Mouse (Mus musculus) gastrocnemius, adult 18-20 months (tissue): ENCODE data around the gene Atpif1. TPM values are rescaled to one million over a fixed set of nuclear protein-coding genes. Genes with fewer than 3 reads are reported as not detected.
"Not testable (repeated sequence)": the region's sequence is repeated elsewhere in the genome, so short reads cannot be mapped to it uniquely, and the experiment has no call there.

Experiments used
- DNase-seq: peaks from one replicate; pipeline ENCODE4 v3.0.0; 2021; ENCODE audit warnings: low spot score
- total RNA-seq, 2 experiments: library from RNA; stranded (reverse); gene quantifications; 2 replicates each; pipeline ENCODE4 v1.2.3; 2021

The Atpif1 gene
- total RNA-seq, 2 experiments from 2014 or later: 55.5 to 59.0 TPM

DNA sequence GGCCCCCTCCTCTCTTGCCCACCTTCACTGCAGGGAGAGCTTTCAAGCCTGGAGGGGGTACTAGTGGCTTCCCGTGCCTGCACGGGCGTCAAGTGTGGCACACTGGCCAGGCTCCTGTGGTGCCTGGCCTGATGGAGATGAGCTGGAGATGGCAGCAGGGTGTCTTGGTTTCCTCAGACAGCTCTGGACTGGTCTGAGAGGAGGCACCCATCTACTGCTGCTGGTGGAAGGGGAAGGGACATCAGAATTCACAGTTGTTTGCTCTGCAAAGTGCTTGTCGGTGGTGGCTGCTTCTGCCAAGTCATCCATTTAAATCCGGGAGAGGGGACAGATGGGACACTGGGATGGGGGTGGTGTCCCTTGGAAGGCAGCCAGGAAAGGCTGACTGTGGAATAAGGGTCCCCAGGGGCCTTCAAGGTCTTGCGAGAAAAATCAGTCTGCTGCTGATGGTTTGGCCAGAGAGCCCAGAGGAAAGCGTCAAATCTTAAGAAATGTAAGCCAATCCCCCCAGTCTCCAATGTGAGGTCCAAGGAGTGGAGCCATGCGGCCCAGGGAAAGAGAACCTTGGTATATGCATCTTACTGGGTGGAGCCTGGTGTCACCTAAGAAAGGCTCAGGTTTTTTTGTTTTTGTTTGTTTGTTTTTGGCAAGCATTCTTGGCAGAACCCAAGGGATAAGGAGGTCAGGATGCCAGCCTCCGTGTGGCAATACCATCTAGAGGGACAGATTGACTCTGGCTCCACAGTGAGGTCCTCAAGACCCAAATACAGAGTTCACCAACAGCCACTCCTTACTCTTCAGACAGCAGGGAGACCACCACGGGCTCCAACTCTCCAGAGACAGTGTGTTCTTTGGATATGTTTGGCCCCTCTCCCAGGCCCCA is 41.0 kb downstream of the Atpif1 start:
- peak; percentile 31 for DNase-seq

DNA sequence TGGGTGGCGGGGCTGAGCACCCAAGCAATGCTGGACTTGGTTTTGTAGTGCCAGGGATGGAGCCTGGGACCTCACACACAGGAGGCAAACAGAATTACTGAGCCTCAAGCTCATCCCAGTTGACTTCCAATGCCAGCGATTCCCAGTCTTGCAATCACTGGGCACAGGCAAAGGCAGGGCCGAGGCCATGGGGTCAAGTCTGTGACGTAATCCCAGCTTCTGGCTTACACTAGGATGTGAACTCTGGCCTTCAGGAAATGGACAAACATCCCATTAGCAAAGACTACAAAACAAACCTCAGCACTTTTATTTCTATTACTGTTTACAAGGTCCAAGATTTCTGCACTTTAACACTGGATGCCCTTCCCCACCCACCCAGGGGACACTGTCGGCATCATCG is 41.7 kb downstream of the Atpif1 start:
- no peak for DNase-seq

DNA sequence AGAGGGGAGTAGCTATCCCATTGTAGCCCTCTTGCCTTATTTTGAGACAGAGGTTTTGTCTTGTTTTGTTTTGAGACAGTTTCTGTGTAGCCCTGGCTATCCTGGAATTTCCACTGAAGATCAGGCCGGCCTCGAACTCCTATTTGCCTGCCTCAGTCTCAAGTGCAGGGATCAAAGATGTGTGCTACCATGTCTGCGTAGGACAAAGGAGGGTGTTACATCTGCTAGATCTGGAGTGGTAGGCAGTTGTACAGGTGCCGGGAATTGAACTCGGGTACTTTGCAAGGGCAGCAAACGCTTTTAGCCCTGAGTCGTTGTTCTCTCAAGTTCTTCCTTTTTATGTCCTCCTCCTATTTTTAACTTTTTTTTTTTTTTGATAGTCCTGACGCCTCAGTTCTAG is 42.4 kb downstream of the Atpif1 start:
- no peak for DNase-seq

DNA sequence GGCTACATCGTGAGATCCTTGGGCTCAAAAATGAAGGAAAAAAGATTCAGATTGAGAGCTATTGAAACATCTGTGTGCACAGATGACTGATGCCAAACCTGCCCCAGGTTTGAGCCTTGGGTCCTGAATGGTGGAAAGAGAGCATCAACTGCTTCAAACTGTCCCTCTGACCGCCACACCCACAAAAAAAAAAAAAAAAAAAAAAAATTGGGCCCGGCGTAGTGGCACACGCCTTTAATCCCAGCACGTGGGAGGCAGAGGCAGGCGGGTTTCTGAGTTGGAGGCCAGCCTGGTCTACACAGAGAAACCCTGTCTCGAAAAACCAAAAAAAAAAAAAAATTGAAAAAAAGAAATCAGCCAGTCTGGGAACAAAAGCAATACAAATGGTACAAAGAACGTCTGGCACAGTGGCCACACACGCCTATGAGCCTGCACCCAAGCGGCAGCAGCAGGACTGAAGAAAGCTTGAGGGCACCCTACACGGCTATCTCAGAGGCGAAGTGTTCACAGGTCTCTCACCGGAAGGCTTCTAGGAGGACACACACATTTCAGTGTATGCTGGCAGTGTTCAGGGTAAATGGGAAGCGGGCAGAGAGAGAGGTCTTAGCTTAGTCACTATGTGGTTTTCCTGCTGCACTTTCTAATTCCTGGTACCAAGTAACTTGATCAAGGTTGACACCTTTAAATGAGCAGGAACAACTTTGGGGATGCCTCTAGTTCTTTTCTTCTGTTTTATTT is 43.0 kb downstream of the Atpif1 start:
- no peak for DNase-seq

DNA sequence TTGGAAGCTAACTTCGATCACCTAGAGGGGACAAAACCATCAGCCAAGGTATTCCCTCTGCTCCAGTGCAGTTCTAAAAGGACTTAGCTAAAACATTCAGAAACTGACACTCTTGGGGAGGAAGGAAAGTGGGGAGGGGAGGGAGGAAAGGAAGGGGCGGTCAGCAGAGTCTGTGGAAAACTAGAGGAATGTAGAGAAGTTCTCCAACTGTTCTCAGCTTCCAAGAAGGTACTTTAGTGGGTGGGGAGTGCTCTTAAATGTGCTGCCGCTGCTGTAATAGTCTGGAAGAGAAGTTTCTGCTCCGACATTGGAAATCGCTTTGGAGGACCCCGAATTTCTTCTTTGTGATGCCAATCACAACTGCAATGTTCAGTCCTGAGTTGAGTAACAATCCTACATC is 44.5 kb downstream of the Atpif1 start:
- no peak for DNase-seq

- no peak for DNase-seq
Observed at GRCm38 (mm10) chr4:132488521-132488920, 44.9 kb downstream of the Atpif1 start.

DNA sequence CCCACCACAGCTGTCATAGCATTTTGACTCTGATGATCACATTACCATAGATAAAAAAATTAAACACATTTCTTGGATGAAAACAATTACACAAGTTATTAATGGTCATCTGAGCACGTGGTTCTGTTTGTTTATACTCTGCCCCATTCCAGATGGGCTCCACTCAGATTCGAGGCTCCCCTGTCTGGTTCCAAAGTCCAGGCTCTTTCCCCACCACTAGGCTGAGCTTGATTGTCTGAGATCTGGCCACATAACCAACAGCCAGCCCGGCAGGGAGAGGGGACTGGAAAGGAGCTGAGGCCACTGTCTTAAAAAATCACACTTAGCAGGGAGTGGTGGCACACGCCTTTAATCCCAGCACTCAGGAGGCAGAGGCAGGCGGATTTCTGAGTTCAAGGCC is 48.6 kb downstream of the Atpif1 start:
- no peak for DNase-seq

- no peak for DNase-seq
Observed at GRCm38 (mm10) chr4:132484231-132484630, 49.2 kb downstream of the Atpif1 start.

- DNase-seq: no peak
Observed at GRCm38 (mm10) chr4:132482956-132483608, 50.4 kb downstream of the Atpif1 start.

DNA sequence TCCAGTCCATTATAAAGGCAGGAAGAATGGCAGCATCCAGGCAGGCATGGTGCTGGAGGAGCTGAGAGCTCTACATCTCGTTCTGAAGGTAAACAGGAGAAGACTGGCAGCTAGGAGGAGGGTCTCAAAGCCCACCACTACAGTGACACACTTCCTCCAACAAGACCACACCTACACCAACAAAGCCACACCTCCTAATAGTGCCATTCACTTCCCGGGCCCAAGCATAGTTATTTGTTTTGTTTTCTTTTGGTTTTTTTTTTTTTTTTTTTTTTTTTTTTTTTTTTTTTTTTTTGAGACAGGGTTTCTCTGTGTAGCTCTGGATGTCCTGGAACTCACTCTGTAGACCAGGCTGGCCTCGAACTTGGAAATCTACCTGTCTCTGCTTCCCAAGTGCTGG is 51.4 kb downstream of the Atpif1 start:
- DNase-seq: not testable (repeated sequence)

Other genes with a start within 250 kb of the Atpif1 start
- gene Rab42, start 230.3 kb downstream of the Atpif1 start, total RNA-seq: under 1 TPM in 1 of 2 experiments, not detected in 1; 0.31 TPM
- 10 to 100 TPM in 1 of 2 experiments, 1 to 10 TPM in 1; 9.9 to 11.4 TPM for gene Trnau1ap, start 204.1 kb downstream of the Atpif1 start, total RNA-seq
- 1 to 10 TPM; 5.6 to 7.7 TPM for gene Rcc1, start 180.1 kb downstream of the Atpif1 start, total RNA-seq
- 10 to 100 TPM; 12.8 to 13.7 TPM for gene Phactr4, start 111.2 kb downstream of the Atpif1 start, total RNA-seq
- 1 to 10 TPM; 2.6 TPM for gene Med18, start 69.7 kb downstream of the Atpif1 start, total RNA-seq
- gene Sesn2, start 23.2 kb downstream of the Atpif1 start, total RNA-seq: 1 to 10 TPM; 2.1 to 2.5 TPM
- gene Dnajc8, start 1.9 kb upstream of the Atpif1 start, total RNA-seq: 10 to 100 TPM; 53.7 to 63.2 TPM
- gene Ptafr, start 30.4 kb upstream of the Atpif1 start, total RNA-seq: 1 to 10 TPM in 1 of 2 experiments, under 1 TPM in 1; 0.39 to 1.1 TPM
- 10 to 100 TPM; 11.7 to 13.4 TPM for gene Eya3, start 105.3 kb upstream of the Atpif1 start, total RNA-seq
- gene Xkr8, start 198.9 kb upstream of the Atpif1 start, total RNA-seq: 1 to 10 TPM in 1 of 2 experiments, under 1 TPM in 1; 0.95 to 1.3 TPM
- 1 to 10 TPM in 1 of 2 experiments, under 1 TPM in 1; 0.48 to 1.2 TPM for gene Smpdl3b, start 223.6 kb upstream of the Atpif1 start, total RNA-seq
- gene Rpa2, start 234.7 kb upstream of the Atpif1 start, total RNA-seq: 10 to 100 TPM; 14.4 to 16.3 TPM